Mouse (Mus musculus): Measurements from ENCODE around the gene Lrrc8c. TPM values are rescaled to one million over a fixed set of nuclear protein-coding genes. Genes with fewer than 3 reads are reported as not detected.

Gene Lrrc8c
- total RNA-seq, 1 experiment from 2014 or later = 18.0 TPM

GRCm38 (mm10) chr5:105500132-105501121, 18.8 kb upstream of the Lrrc8c start:
- ATAC-seq (replicated peaks; ENCODE audit: low read depth, poor library complexity, severe bottlenecking) = peak; percentile 77

- no peak for ATAC-seq (replicated peaks; ENCODE audit: low read depth, poor library complexity, severe bottlenecking)
Observed at GRCm38 (mm10) chr5:105501136-105501535, 18.1 kb upstream of the Lrrc8c start.

GRCm38 (mm10) chr5:105508813-105509212, 10.4 kb upstream of the Lrrc8c start:
- ATAC-seq (replicated peaks; ENCODE audit: low read depth, poor library complexity, severe bottlenecking) = no peak

GRCm38 (mm10) chr5:105512297-105512696, 6.9 kb upstream of the Lrrc8c start:
- no peak for ATAC-seq (replicated peaks; ENCODE audit: low read depth, poor library complexity, severe bottlenecking)

GRCm38 (mm10) chr5:105515532-105515931, 3.7 kb upstream of the Lrrc8c start:
- 0 out of 2 replicates have a peak, but pooled peaks have one; percentile 5 for ATAC-seq (replicated peaks; ENCODE audit: low read depth, poor library complexity, severe bottlenecking)

- no peak for ATAC-seq (replicated peaks; ENCODE audit: low read depth, poor library complexity, severe bottlenecking)
Observed at GRCm38 (mm10) chr5:105516290-105516689, 2.9 kb upstream of the Lrrc8c start.

GRCm38 (mm10) chr5:105517992-105518625, 1.1 kb upstream of the Lrrc8c start:
- ATAC-seq (replicated peaks; ENCODE audit: low read depth, poor library complexity, severe bottlenecking) = no peak

GRCm38 (mm10) chr5:105518626-105519095, 527 bp upstream of the Lrrc8c start:
- no peak; the same call in 1 of the 2 replicates for ATAC-seq (replicated peaks; ENCODE audit: low read depth, poor library complexity, severe bottlenecking)

- no peak for ATAC-seq (replicated peaks; ENCODE audit: low read depth, poor library complexity, severe bottlenecking)
Observed at GRCm38 (mm10) chr5:105519976-105520300, 750 bp downstream of the Lrrc8c start.

GRCm38 (mm10) chr5:105520442-105520965, 1.3 kb downstream of the Lrrc8c start:
- no peak for ATAC-seq (replicated peaks; ENCODE audit: low read depth, poor library complexity, severe bottlenecking)

GRCm38 (mm10) chr5:105523452-105523851, 4.3 kb downstream of the Lrrc8c start:
- ATAC-seq (replicated peaks; ENCODE audit: low read depth, poor library complexity, severe bottlenecking) = peak; percentile 34

GRCm38 (mm10) chr5:105525004-105525403, 5.8 kb downstream of the Lrrc8c start:
- no peak for ATAC-seq (replicated peaks; ENCODE audit: low read depth, poor library complexity, severe bottlenecking)

- no peak for ATAC-seq (replicated peaks; ENCODE audit: low read depth, poor library complexity, severe bottlenecking)
Observed at GRCm38 (mm10) chr5:105526107-105526645, 7.0 kb downstream of the Lrrc8c start.

GRCm38 (mm10) chr5:105526766-105527165, 7.6 kb downstream of the Lrrc8c start:
- no peak for ATAC-seq (replicated peaks; ENCODE audit: low read depth, poor library complexity, severe bottlenecking)

- 0 out of 2 replicates have a peak, but pooled peaks have one; percentile 14 for ATAC-seq (replicated peaks; ENCODE audit: low read depth, poor library complexity, severe bottlenecking)
Observed at GRCm38 (mm10) chr5:105527477-105528331, 8.5 kb downstream of the Lrrc8c start.

- ATAC-seq (replicated peaks; ENCODE audit: low read depth, poor library complexity, severe bottlenecking) = no peak
Observed at GRCm38 (mm10) chr5:105530576-105530975, 11.4 kb downstream of the Lrrc8c start.

GRCm38 (mm10) chr5:105535186-105535585, 16.0 kb downstream of the Lrrc8c start:
- no peak for ATAC-seq (replicated peaks; ENCODE audit: low read depth, poor library complexity, severe bottlenecking)

GRCm38 (mm10) chr5:105536172-105536571, 17.0 kb downstream of the Lrrc8c start:
- no peak for ATAC-seq (replicated peaks; ENCODE audit: low read depth, poor library complexity, severe bottlenecking)

GRCm38 (mm10) chr5:105537101-105537723, 18.0 kb downstream of the Lrrc8c start:
- 0 out of 2 replicates have a peak, but pooled peaks have one; percentile 32 for ATAC-seq (replicated peaks; ENCODE audit: low read depth, poor library complexity, severe bottlenecking)

All from common myeloid progenitor, adult 5-6 weeks (primary cell).